Mouse (Mus musculus): ENCODE results near the gene Krt80.
"Not testable (repeated sequence)": the region's sequence is repeated elsewhere in the genome, so short reads cannot be mapped to it uniquely, and the experiment has no call there.

Gene Krt80

GRCm38 (mm10) chr15:101352047-101352446 lies 17.9 kb downstream of the Krt80 start:
- no peak for DNase-seq (ENCODE audit: low spot score in 2 of 2)

- peak; percentile 61 to 73 for DNase-seq (ENCODE audit: low spot score in 2 of 2)
Measured at GRCm38 (mm10) chr15:101341797-101342515, 28.0 kb downstream of the Krt80 start.

GRCm38 (mm10) chr15:101339537-101339936 lies 30.4 kb downstream of the Krt80 start:
- DNase-seq (ENCODE audit: low spot score in 2 of 2), result peak; percentile 86 to 91

- DNase-seq (ENCODE audit: low spot score in 2 of 2), result peak; percentile 47 to 66
Measured at GRCm38 (mm10) chr15:101338359-101338758, 31.6 kb downstream of the Krt80 start.

- DNase-seq (ENCODE audit: low spot score in 2 of 2), result peak; percentile 80 to 84
Measured at GRCm38 (mm10) chr15:101336474-101337174, 33.3 kb downstream of the Krt80 start.

- no peak for DNase-seq (ENCODE audit: low spot score in 2 of 2)
Measured at GRCm38 (mm10) chr15:101333648-101334047, 36.3 kb downstream of the Krt80 start.

- no peak for DNase-seq (ENCODE audit: low spot score in 2 of 2)
Measured at GRCm38 (mm10) chr15:101333165-101333564, 36.8 kb downstream of the Krt80 start.

- DNase-seq (ENCODE audit: low spot score in 2 of 2), result peak in 1 of 2 experiments; percentile 37
Measured at GRCm38 (mm10) chr15:101332370-101332769, 37.6 kb downstream of the Krt80 start.

GRCm38 (mm10) chr15:101331090-101331489 lies 38.9 kb downstream of the Krt80 start:
- peak; percentile 69 to 71 for DNase-seq (ENCODE audit: low spot score in 2 of 2)

- DNase-seq (ENCODE audit: low spot score in 2 of 2), result no peak
Measured at GRCm38 (mm10) chr15:101329564-101329892, 40.4 kb downstream of the Krt80 start.

- DNase-seq (ENCODE audit: low spot score in 2 of 2), result no peak
Measured at GRCm38 (mm10) chr15:101328876-101329563, 40.9 kb downstream of the Krt80 start.

GRCm38 (mm10) chr15:101327282-101327681 lies 42.7 kb downstream of the Krt80 start:
- DNase-seq (ENCODE audit: low spot score in 2 of 2), result peak; percentile 95

GRCm38 (mm10) chr15:101325991-101326534 lies 43.9 kb downstream of the Krt80 start:
- DNase-seq (ENCODE audit: low spot score in 2 of 2), result no peak

- not testable (repeated sequence) for DNase-seq (ENCODE audit: low spot score in 2 of 2)
Measured at GRCm38 (mm10) chr15:101324409-101324808, 45.6 kb downstream of the Krt80 start.

- DNase-seq (ENCODE audit: low spot score in 2 of 2), result no peak
Measured at GRCm38 (mm10) chr15:101323511-101323910, 46.5 kb downstream of the Krt80 start.

GRCm38 (mm10) chr15:101322640-101323039 lies 47.3 kb downstream of the Krt80 start:
- DNase-seq (ENCODE audit: low spot score in 2 of 2), result no peak

GRCm38 (mm10) chr15:101322106-101322505 lies 47.9 kb downstream of the Krt80 start:
- no peak for DNase-seq (ENCODE audit: low spot score in 2 of 2)

GRCm38 (mm10) chr15:101321126-101321525 lies 48.8 kb downstream of the Krt80 start:
- DNase-seq (ENCODE audit: low spot score in 2 of 2), result no peak

GRCm38 (mm10) chr15:101320618-101321041 lies 49.3 kb downstream of the Krt80 start:
- DNase-seq (ENCODE audit: low spot score in 2 of 2), result peak; percentile 49 to 64

GRCm38 (mm10) chr15:101320010-101320617 lies 49.8 kb downstream of the Krt80 start:
- DNase-seq (ENCODE audit: low spot score in 2 of 2), result no peak

- no peak for DNase-seq (ENCODE audit: low spot score in 2 of 2)
Measured at GRCm38 (mm10) chr15:101318889-101319765, 50.8 kb downstream of the Krt80 start.
